Mouse (Mus musculus) gastrocnemius, postnatal 10 days (tissue): Measurements from ENCODE around the gene Iffo2. TPM values are rescaled to one million over a fixed set of nuclear protein-coding genes. Genes with fewer than 3 reads are reported as not detected.

Experiments used
- DNase-seq: peaks from one replicate; pipeline ENCODE4 v3.0.0; 2021; ENCODE audit warnings: mixed read lengths
- total RNA-seq, 2 experiments: library from RNA; stranded (reverse); gene quantifications; 2 replicates each; pipeline ENCODE4 v1.2.3; 2021

Iffo2 gene
- total RNA-seq, 2 experiments from 2014 or later: 5.6 to 7.5 TPM

GRCm38 (mm10) chr4:139610954-139611353 is 80.6 kb downstream of the Iffo2 start:
- no peak for DNase-seq

GRCm38 (mm10) chr4:139611542-139611953 is 81.2 kb downstream of the Iffo2 start:
- peak; percentile 86 for DNase-seq

GRCm38 (mm10) chr4:139614524-139615260 is 84.3 kb downstream of the Iffo2 start:
- no peak for DNase-seq

- no peak for DNase-seq
Observed at GRCm38 (mm10) chr4:139616276-139617000, 86.1 kb downstream of the Iffo2 start.

GRCm38 (mm10) chr4:139617001-139617364 is 86.6 kb downstream of the Iffo2 start:
- no peak for DNase-seq

GRCm38 (mm10) chr4:139619765-139620164 is 89.4 kb downstream of the Iffo2 start:
- DNase-seq: no peak

- peak; percentile 86 for DNase-seq
Observed at GRCm38 (mm10) chr4:139622373-139623282, 92.3 kb downstream of the Iffo2 start, which contains the start of gene Aldh4a1. Gene Aldh4a1 (plus strand): TSS chr4:139622866.

- no peak for DNase-seq
Observed at GRCm38 (mm10) chr4:139623434-139624115, 93.2 kb downstream of the Iffo2 start.

GRCm38 (mm10) chr4:139624116-139624489 is 93.8 kb downstream of the Iffo2 start:
- no peak for DNase-seq

GRCm38 (mm10) chr4:139624706-139625105 is 94.4 kb downstream of the Iffo2 start:
- no peak for DNase-seq

- DNase-seq: no peak
Observed at GRCm38 (mm10) chr4:139627361-139627760, 97.0 kb downstream of the Iffo2 start.

- no peak for DNase-seq
Observed at GRCm38 (mm10) chr4:139630171-139630570, 99.8 kb downstream of the Iffo2 start.

GRCm38 (mm10) chr4:139631141-139631540 is 100.8 kb downstream of the Iffo2 start:
- no peak for DNase-seq

GRCm38 (mm10) chr4:139631569-139632253 is 101.4 kb downstream of the Iffo2 start:
- DNase-seq: no peak

GRCm38 (mm10) chr4:139632254-139632580 is 101.9 kb downstream of the Iffo2 start:
- no peak for DNase-seq

GRCm38 (mm10) chr4:139636373-139636772 is 106.0 kb downstream of the Iffo2 start:
- DNase-seq: peak; percentile 82

GRCm38 (mm10) chr4:139637847-139638246 is 107.5 kb downstream of the Iffo2 start:
- no peak for DNase-seq

GRCm38 (mm10) chr4:139638356-139638755 is 108.0 kb downstream of the Iffo2 start:
- no peak for DNase-seq

- no peak for DNase-seq
Observed at GRCm38 (mm10) chr4:139639801-139640200, 109.5 kb downstream of the Iffo2 start.

GRCm38 (mm10) chr4:139640333-139640732 is 110.0 kb downstream of the Iffo2 start:
- DNase-seq: no peak

- no peak for DNase-seq
Observed at GRCm38 (mm10) chr4:139640775-139641174, 110.4 kb downstream of the Iffo2 start.
